Mouse (Mus musculus) retina, embryonic 14.5 days (tissue): ENCODE measurements around the gene Cnnm1.

ENCODE experiments used
- DNase-seq: peaks from one replicate; pipeline ENCODE4 v3.0.0-alpha.2; 2015; ENCODE audit warnings: low spot score

Gene Cnnm1

DNA sequence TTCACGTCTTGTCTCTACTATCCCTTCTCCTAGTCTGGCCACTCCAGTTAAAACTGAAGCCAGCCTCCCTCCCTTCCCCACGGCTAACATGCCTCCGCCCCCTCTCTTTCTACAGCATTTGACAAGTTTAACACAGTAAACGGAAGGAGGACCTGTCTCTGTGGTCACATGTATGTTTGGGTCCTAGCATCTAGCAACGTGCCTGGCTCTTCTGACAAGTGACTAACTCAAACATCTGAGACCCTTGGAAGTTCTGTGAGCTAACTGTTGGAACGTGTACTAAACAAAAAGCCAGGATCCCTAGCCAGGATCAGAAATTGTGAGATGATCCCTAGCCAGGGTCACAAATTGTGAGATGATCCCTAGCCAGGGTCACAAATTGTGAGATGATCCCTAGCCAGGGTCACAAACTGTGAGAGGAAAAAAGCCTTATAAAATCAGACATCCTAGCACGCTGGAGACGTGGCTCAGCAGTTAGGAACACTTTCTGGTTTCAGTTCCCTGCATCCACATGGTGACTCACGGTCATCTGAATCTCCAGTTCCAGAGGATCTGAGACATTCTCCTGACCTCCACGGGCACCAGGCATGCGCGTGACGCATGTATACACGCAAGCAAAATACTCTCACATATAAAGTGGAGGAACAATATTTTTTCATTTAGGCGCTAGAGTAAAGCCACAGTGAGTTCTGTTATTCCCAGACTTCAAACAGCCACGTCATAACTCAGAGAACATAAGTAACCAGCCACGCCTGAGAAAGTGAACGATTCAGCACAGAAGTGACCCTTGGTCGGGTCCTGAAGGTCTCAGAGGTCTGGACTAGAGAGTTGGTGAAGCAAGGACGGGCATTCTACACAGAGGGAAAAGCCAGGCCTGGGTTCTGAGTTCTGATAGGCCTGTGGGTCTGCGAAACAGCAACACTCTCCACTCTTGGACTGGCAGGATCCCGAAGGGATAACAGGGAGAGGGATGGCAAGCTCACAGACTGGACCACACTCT, 71.7 kb downstream of the Cnnm1 start:
- DNase-seq: no peak

DNA sequence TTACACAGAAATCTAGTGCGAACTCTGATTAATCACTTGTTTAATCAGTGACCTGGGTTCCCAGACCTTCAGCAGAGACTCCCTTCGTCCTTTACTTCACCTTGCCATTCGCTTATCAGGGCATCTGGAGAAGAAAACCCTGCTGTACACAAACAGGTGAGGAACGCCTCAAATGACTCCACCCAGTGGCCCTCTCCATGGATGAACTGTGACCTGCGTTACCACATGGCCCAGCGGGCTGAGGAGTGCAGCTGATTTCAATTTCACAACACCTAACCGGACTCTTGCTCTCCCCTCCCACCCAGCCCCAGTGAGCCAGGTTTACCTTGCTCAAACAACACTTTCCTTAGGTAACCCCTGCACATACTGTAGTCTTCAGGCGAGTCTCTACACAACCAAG, 73.6 kb downstream of the Cnnm1 start:
- no peak for DNase-seq

- no peak for DNase-seq
Observed at GRCm38 (mm10) chr19:43515668-43516396, 75.6 kb downstream of the Cnnm1 start.

DNA sequence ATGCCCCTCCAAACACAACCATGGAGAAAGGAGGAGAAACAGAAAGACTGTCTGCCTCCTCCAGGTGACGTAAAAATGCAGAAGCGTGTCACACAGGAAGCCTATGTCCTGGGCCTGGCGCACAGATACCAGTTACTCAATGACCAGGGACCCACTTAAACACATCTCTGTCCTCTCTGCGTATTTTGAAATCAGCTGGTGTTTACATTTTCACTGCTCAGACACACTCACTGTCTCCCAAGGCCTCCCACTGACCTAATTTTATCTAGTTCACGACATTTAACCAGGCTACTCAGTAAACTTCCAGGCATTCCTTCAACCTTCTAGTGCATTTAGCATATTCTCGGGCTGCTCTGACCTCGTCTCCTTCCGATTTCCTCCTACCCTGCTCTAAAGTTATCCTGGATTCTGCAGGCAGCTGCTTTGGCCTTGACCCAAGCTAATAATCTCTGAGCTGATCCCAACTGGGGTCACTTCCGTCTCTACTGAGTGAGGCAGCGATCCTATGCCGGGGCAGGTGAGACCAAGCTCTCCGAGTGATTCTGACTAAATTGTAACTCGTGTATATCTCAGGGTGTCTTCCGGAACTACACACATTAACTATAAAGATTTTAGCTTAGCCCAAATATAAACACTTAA, 76.3 kb downstream of the Cnnm1 start:
- DNase-seq: no peak

DNA sequence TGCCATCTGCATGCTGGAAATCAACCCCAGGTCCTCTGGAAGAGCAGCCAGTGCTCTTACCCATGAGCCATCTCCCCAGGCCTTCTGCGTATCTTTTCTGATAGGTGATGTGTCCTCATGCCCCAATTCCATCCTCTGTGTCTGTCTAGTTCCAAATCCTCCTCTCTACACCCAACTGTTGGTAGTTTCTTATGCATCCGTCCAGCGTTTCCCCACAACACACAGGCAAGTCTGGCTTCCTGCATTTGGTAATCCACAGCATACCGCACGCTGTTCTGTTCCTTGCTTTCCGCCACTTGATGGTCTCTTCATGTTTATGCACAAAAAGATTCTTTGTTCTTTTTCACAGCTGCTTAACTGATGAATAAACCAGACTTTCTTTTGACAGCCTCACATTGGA, 77.1 kb downstream of the Cnnm1 start:
- no peak for DNase-seq

GRCm38 (mm10) chr19:43517808-43518207, 77.6 kb downstream of the Cnnm1 start:
- no peak for DNase-seq

GRCm38 (mm10) chr19:43518261-43518660, 78.0 kb downstream of the Cnnm1 start:
- no peak for DNase-seq

DNA sequence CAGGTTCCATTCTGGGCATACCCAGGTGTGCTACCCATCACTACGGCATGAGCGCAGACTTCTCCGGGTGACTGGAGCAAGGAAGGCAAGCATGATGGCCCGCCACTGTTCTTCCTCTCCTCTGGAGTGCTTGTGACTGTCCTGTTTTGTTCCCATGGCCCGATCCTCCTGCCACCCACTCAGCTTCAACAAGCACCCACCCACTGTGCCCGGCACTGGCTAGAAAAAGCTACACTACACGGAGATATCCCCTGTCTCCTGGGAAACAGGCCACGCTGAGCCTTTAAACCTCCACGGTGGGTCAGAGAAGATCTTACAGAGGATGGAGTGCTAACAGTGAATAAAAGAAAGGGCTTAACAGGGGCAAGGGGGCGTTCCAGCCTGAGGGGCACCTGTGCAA, 79.0 kb downstream of the Cnnm1 start:
- DNase-seq: no peak

- DNase-seq: no peak
Observed at GRCm38 (mm10) chr19:43520402-43520801, 80.2 kb downstream of the Cnnm1 start.

DNA sequence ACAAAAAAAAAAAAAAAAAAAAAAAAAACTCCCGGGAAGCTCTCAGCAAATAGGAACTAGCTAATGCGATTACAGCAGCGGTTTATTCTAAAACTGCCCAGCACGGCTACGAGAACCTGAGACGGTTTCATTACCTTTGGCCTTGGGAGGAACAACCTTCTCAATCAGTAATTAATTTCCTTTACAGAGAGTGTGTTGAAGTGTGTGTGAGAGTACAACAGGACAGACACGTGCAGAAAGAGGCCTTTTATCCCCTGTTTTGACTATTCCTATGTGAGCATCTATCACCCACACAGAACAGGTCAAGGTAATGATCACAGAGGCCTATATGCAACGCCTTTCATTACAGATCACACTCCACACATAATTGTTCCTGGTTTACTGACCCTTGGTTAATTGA, 81.1 kb downstream of the Cnnm1 start:
- no peak for DNase-seq

- DNase-seq: no peak
Observed at GRCm38 (mm10) chr19:43521996-43522395, 81.8 kb downstream of the Cnnm1 start.

- no peak for DNase-seq
Observed at GRCm38 (mm10) chr19:43523551-43523950, 83.3 kb downstream of the Cnnm1 start.

GRCm38 (mm10) chr19:43524187-43525103, 84.2 kb downstream of the Cnnm1 start, which contains the start of gene Got1:
Gene Got1, minus strand, starts transcription at chr19:43524605.
- DNase-seq: peak; percentile 97

DNA sequence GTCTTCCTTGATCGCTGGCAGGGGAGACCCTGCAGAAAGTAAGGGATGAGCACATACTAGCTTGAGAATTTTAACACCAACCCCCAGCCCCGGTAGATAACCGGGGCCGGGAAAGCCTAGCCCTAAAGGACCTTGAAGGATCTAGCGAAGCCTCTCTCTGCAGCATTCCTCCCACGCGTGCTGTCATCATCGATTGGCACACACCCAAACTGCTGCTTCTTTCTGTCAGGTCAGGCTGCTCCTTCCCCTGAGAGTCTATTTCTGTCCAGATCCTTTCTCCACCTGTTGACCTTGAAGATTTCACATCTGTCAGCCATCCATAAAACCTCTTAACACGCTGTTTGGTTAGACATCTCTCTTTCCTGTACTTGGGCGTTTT, 84.9 kb downstream of the Cnnm1 start:
- no peak for DNase-seq

DNA sequence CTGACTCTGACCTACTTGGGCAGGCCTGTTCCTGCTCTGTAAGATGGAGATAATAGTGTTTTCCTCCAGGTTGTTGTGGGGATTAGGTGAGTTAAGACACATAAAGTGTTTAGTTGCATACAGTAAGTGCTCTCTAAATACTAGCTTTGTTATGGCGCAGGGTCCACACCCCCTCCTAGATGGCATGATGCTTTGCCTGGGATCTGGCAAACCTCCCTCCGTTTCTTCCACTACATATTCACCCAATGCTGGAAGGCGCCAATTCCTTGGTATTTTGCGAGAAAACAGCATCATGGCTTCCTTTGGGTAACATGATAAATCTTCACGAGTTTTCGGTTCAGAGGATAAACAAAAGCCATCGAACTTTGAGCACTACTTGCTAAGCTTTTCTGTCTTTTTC, 85.3 kb downstream of the Cnnm1 start:
- no peak for DNase-seq

DNA sequence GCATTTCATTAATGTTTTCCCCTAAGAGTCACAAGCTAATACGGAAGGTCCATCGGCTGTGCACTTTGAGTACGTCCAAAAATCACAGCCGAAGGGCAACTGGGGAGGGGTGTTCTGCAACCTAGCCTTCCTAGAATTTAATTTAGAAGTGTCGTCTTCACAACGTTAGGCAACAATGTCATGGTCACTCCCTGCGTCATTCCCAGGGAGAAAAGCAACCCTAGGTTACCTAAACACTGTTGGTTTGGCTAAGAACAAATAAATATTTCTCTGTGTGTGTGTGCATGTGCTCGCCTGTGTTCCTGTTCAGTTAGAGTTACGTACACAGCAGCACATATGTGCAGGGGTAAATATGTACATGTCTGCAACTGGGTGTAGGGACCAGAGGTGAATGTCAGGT, 85.8 kb downstream of the Cnnm1 start:
- DNase-seq: no peak

- peak; percentile 43 for DNase-seq
Observed at GRCm38 (mm10) chr19:43527131-43527530, 86.9 kb downstream of the Cnnm1 start.

- no peak for DNase-seq
Observed at GRCm38 (mm10) chr19:43528056-43528587, 87.9 kb downstream of the Cnnm1 start.

DNA sequence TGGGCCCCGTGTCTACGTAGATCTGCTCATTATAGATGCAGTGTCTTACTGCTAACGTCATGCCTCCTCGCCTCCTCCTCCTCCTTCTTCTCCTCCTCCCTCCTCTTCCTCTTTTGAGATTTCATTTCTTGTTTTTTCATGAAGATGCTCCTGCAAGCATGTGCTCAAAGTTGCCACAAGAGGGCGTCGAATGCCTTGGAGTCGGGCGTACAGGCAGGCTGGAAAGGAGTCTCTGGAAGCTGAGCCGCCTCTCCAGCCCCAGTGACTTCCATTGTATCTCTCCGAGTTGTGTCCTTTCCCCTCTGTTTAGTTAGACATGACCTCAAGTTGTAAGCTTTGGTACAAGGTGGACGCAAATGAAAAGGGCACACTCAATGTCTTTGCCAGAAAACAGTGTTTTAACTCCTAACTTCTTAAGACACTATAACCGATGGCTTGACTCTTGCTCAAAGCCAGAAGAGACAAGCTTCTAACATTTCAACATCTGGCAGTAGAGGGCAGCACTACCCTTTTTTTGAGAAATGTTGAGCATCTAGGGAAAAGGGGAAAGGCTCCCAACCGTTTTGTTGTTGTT, 90.0 kb downstream of the Cnnm1 start:
- DNase-seq: peak; percentile 93

GRCm38 (mm10) chr19:43530921-43531320, 90.7 kb downstream of the Cnnm1 start:
- no peak for DNase-seq

DNA sequence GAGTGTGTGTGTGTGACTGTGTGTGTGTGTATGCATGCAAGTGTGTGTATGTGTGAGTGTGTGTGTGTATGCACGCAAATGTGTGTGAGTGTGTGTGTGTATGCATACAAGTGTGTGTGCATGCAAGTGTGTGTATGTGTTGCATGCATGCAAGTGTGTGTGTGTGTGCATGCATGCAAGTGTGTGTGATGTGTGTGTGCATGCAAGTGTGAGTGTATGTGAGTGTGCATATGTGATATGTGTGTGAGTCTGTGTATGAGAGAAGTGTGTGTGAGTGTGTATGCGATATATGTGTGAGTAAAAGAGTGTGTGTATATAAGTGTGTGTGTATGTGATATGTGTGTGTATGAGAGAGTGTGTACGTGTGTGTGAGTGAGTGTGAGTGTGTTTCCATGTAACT, 95.1 kb downstream of the Cnnm1 start:
- no peak for DNase-seq
